Mouse (Mus musculus) lung, adult 18-20 months (tissue): ENCODE measurements around the gene Psph.

Source experiments
- DNase-seq, 2 experiments: peaks; one replicate each; pipeline ENCODE4 v3.0.0; 2022; ENCODE audit warnings: mixed read lengths in 2 of 2

Gene Psph

GRCm38 (mm10) chr5:129731021-129731420 is 56.2 kb downstream of the Psph start:
- no peak for DNase-seq

DNA sequence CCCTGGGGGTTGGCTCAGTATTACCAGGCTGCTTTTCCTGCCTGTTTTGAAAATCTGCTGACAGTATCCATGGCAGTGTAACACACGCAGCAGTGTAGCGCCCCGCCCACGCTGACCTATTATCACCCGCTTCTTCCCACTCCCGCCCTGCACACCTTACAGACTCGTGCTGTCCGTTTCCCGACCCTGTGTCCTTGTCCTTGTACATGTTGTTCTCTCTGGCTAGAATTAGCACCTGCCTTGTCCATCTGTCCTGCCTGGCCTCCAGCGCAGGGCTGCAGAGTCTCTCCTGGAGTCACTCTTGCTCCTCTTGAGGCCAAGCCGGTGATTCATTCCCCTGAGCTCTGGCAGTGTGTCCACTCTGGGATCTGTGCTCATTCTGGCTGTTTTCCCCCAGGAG is 56.9 kb downstream of the Psph start:
- peak; percentile 10 to 25 for DNase-seq

DNA sequence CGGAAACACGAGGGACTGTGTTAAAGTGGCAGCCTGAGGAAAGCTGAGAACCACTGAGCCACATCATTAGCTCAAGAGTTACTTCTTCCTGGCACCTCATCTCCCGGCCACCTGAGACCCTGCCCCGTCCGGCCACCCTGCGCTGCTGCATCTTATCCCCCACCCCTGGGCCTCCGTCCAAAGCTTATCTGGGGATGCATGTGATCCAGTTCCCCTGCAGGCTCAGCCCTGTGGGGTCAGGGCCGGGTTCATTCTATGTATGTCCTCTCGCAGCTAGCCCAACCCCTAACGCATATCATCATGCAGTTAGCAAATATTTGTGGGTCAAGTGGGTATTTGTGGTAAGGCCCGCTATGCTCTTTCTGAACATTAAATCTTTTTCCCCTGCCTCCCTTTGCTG is 58.0 kb downstream of the Psph start:
- no peak for DNase-seq

DNA sequence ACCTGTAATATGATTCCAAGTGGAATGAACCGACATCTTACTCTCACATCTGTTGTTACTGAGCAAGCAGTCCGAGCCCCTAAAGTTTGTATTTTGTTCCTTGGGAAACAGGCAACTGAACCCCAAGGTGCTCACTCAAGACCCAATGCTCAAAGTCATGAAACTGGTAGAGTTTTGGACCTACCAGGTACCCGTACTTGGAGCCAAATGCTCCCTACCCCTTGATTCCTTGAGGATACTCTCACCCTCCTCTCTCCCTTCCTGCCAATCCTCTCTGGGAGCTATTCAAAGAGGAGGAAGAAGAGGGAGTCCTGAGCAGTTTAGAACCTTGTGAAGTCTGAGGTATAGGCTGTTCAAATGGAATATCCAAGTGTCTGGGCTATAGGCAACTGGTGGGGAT is 60.5 kb downstream of the Psph start:
- no peak for DNase-seq

- DNase-seq = no peak
Measured at GRCm38 (mm10) chr5:129725774-129726392, 61.4 kb downstream of the Psph start.

- peak; percentile 89 to 90 for DNase-seq
Measured at GRCm38 (mm10) chr5:129724834-129725773, 62.1 kb downstream of the Psph start, which contains the start of gene Nipsnap2. Nipsnap2 (plus strand) TSS chr5:129725063.

DNA sequence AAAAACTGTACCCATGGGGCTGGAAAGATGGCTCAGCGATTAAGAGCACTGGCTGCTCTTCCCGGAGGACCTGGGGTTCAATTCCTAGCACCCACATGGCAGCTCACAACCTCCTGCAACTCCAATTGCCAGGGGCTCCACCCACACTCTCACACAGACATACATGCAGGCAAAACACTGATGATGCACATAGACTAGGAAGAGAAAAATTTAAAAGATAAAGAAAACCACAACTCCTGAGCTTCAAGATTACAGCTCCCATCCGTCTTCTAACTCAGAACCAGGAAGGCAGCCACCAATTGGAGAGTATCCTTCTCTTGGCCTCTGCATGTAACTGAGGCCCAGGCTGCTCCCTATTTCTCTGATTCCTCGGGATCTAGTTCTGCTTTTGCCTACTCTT is 63.0 kb downstream of the Psph start:
- no peak for DNase-seq

DNA sequence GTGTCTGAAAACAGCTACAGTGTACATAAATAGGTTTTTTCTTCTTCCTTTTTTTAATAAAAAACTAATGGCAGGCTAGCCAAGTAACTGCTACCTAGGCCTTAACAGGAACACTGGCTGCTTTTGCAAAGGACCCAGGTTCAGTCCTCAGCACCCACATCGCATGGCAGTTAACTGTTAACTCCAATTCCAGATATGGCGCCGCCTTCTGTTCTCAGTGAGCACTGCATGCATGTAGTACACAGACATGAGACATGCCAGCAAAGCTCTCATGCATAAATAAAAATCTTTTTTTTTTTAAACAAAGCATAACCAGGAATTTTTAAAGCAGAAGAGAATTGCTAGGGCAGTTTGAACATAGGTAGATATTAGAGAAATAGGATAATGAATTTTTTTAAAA is 67.1 kb downstream of the Psph start:
- DNase-seq = no peak

GRCm38 (mm10) chr5:129717016-129717415 is 70.2 kb downstream of the Psph start:
- no peak for DNase-seq
